Mouse (Mus musculus) neural tube, embryonic 14.5 days (tissue): Measurements from ENCODE around the gene Rela. TPM values are rescaled to one million over a fixed set of nuclear protein-coding genes. Genes with fewer than 3 reads are reported as not detected.
"Not testable (repeated sequence)": the region's sequence is repeated elsewhere in the genome, so short reads cannot be mapped to it uniquely, and the experiment has no call there.

Experiments
- ATAC-seq: fragments of 200-750 bp; cut with Nextera tagmentation; 2 replicates; pipeline ENCODE4 v1.8.0; 2017; ENCODE audit warnings: low read depth, mild to moderate bottlenecking, moderate TSS enrichment, moderate library complexity
- H3K27ac ChIP-seq: fragments of 300-500 bp; sonication (generic); 2 replicates; pipeline ENCODE4 v1.5.1; 2014; ENCODE audit warnings: low read depth, mild to moderate bottlenecking, control low read depth, low read length, moderate library complexity, mixed read lengths
- H3K27me3 ChIP-seq: fragments of 300-500 bp; sonication (generic); 2 replicates; pipeline ENCODE4 v1.6.1; 2014; ENCODE audit warnings: low read length; ENCODE audit not compliant: control insufficient read depth, insufficient read depth
- H3K36me3 ChIP-seq: fragments of 300-500 bp; sonication (generic); 2 replicates; pipeline ENCODE4 v1.6.1; 2014; ENCODE audit warnings: low read length, mixed read lengths; ENCODE audit not compliant: control insufficient read depth, insufficient read depth
- H3K4me1 ChIP-seq: fragments of 300-500 bp; sonication (generic); 2 replicates; pipeline ENCODE4 v1.6.1; 2014; ENCODE audit warnings: low read length; ENCODE audit not compliant: control insufficient read depth, insufficient read depth
- H3K4me2 ChIP-seq: fragments of 300-500 bp; sonication (generic); 2 replicates; pipeline ENCODE4 v1.6.1; 2014; ENCODE audit warnings: mild to moderate bottlenecking, low read depth, low read length, control low read depth
- H3K4me3 ChIP-seq: fragments of 300-500 bp; sonication (generic); 2 replicates; pipeline ENCODE4 v1.5.1; 2014; ENCODE audit warnings: low read depth, low read length, control low read depth, mixed read lengths
- H3K9ac ChIP-seq: fragments of 300-500 bp; sonication (generic); replicated peaks from 2 replicates; pipeline ENCODE4 v1.6.1; 2014; ENCODE audit warnings: low read depth, mild to moderate bottlenecking, control low read depth, low read length, mixed read lengths
- H3K9me3 ChIP-seq: fragments of 300-500 bp; sonication (generic); 2 replicates; pipeline ENCODE4 v1.6.1; 2016; ENCODE audit warnings: low read length; ENCODE audit not compliant: control insufficient read depth
- WGBS: fragments of 180-500 bp; shearing (Covaris S2); extraction: QIAGEN DNeasy Blood & Tissue Kit; methylation state at CpG from one replicate; pipeline ENCODE4 v1.1.7; 2014; 5-methylcytosine and 5-hydroxymethylcytosine counted together
- polyA plus RNA-seq: library from polyadenylated mRNA; unstranded; fragments of >200 nt; fragmentation: Nextera tagmentation; extraction: Ambion mirVana; gene quantifications from 2 replicates; pipeline ENCODE4 v1.2.1, GENCODE M21; 2014

The Rela gene
- polyA plus RNA-seq, 1 experiment from 2014 or later = 26.9 TPM

DNA sequence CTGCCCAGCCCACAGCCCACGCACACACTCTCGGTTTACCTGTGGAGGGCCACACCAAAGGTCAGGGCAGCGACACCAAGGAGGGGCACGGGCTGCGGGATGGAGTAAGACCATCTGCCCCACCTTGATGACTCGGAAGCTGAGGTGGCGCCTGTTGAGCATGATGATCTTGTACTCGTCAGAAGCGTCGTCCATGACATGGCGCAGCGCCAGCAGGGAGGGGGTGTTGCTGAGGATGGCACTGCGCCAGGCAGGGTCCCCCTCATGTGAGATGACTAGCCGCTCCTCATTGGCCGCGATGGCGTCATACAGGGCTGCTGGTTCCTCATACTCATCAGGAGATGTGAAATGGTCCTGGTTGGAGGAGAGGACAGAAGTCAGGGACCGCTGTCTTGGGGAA, 29.1 kb downstream of the Rela start:
- WGBS = 95% methylated on average over 18 of the region's 18 CpGs
- H3K36me3 ChIP-seq = peaks cover 40% of the 10 kb centered on the region

DNA sequence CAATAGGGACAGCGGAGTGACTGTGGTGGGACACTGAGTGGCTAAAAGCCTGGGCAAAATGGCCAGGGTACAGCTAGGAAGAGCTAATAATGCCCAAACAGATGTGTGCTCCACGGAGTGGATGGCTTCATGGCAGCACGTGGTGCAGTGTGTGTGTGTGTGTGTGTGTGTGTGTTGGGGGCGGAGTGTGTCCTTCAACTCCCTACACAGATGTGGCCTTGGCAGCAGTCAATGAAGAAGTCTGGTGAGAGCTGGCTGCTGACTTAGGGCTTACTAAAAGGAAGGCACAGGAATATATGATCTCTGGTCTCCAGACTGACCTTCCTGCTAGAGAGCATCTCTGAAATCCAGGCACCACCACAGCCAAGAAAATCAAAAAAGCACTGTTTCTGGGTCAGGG, 31.1 kb downstream of the Rela start:
- H3K9me3 ChIP-seq = no peaks in the 10 kb centered on the region
- ATAC-seq = no peak
- peaks cover 5% of the 10 kb centered on the region; the same call in 1 of the 2 replicates for H3K4me1 ChIP-seq
- no peak overlapping the region for H3K4me2 ChIP-seq
- no peaks in the 10 kb centered on the region for H3K27me3 ChIP-seq
- H3K4me3 ChIP-seq = no peak overlapping the region
- no peak overlapping the region for H3K27ac ChIP-seq
- no peak overlapping the region for H3K9ac ChIP-seq
- H3K36me3 ChIP-seq = peaks cover 58% of the 10 kb centered on the region
- WGBS = 87% methylated on average over 4 of the region's 4 CpGs

More for the DNA sequence above, 29.1 kb downstream of the Rela start:
- no peak overlapping the region for H3K9ac ChIP-seq
- peaks cover 5% of the 10 kb centered on the region; the same call in 1 of the 2 replicates for H3K4me1 ChIP-seq
- H3K4me3 ChIP-seq = no peak overlapping the region
- no peak for ATAC-seq
- H3K9me3 ChIP-seq = no peaks in the 10 kb centered on the region
- no peaks in the 10 kb centered on the region for H3K27me3 ChIP-seq
- no peak overlapping the region for H3K27ac ChIP-seq
- H3K4me2 ChIP-seq = no peak overlapping the region

DNA sequence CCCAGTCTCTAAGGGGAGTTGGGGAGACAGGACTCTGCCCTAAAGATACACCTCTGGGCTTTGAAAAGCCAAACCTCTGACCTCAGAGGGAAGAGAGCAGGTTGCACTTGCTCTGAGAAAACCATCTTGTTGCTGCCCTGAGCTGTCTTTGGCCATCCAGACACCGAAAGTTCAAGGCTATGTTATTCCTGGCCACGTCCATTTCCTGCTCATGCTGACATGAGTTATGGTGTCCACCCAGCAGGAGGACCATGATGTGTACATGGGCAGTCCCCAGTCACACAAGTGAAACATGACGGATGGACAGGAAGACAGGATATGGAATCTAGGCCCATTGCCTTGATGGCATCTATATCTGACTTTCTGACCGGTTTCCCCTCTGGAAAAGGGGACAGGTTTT, 43.1 kb downstream of the Rela start:
- Histone ChIP-seq H3K4me3 (no peak overlapping the region), H3K4me1 (no peaks in the 10 kb centered on the region), H3K27ac (no peak overlapping the region), H3K9me3 (no peaks in the 10 kb centered on the region), H3K9ac (no peak overlapping the region), H3K27me3 (no peaks in the 10 kb centered on the region), H3K36me3 (peaks cover 86% of the 10 kb centered on the region), H3K4me2 (no peak overlapping the region)
- no peak for ATAC-seq
- WGBS = 89% methylated on average over 4 of the region's 4 CpGs

DNA sequence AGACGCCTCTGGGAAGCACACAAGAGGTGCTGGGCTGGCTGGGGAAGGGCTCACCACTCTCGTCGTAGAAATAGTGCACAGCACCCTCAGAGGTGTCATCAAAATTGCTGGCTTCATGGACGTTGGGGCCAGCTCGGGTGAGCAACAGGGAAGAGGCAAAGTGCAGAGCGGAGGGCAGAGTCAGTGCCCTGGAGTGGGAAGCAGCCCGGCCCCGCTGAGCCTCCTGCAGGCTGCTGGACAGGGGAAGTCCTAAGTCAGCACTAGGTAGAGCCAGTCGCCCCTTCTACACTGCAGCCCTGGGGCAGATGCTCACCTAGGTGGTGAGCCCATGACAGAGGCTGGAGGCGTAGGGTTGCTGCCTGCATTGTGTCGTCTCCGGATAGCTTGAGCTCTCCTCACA, 47.0 kb downstream of the Rela start:
- WGBS = 93% methylated on average over 12 of the region's 12 CpGs
- no peak overlapping the region for H3K27ac ChIP-seq
- no peak overlapping the region for H3K4me2 ChIP-seq
- H3K4me1 ChIP-seq = peaks cover 8% of the 10 kb centered on the region
- peaks cover 70% of the 10 kb centered on the region for H3K36me3 ChIP-seq
- no peak overlapping the region for H3K9ac ChIP-seq
- ATAC-seq = no peak
- H3K27me3 ChIP-seq = no peaks in the 10 kb centered on the region
- H3K4me3 ChIP-seq = no peak overlapping the region
- no peaks in the 10 kb centered on the region for H3K9me3 ChIP-seq

DNA sequence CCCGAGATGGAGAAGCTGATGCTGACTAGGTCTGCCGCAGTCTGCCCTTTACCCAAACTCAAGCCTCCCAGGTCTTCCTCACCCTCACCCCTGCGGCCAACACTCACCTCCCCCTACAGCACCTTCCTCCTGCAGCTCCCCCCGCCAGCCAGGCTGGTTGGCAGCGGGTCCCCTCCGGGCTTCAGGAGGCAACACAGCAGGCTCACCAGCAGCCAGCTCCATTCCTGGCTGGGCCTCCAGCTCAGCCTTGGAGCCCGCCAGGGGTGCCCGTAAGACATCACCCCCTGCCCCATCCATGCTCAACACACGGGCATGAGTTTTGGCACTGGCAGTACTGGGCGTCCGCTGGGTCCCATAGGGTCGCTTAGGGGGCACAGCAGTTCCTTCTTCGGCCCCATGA, 47.7 kb downstream of the Rela start:
- no peak overlapping the region for H3K27ac ChIP-seq
- peaks cover 12% of the 10 kb centered on the region for H3K4me1 ChIP-seq
- no peak for ATAC-seq
- no peaks in the 10 kb centered on the region for H3K9me3 ChIP-seq
- WGBS = 92% methylated on average over 13 of the region's 13 CpGs
- no peaks in the 10 kb centered on the region for H3K27me3 ChIP-seq
- H3K36me3 ChIP-seq = peaks cover 62% of the 10 kb centered on the region
- no peak overlapping the region for H3K9ac ChIP-seq
- no peak overlapping the region for H3K4me2 ChIP-seq
- H3K4me3 ChIP-seq = no peak overlapping the region

DNA sequence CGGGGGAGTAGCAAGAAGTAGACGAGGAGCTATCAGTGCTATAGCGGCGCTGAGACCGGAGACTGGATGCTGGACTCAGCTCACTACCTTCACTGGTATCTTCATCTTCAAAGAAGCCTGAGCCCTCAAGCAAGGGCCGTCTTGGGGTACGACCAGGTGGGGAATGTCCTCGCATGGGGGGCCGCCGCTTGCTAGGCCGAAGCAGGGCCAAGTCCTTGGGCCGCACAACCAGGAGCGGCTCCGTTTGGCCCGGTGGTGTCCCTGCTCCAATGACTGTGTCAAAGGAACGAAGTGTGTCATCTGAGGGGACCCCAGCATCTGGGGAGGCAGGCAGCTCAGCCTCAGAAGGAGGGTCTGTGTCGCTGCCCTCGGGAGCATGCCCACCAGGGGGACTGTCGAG, 48.1 kb downstream of the Rela start:
- Histone ChIP-seq H3K4me3 (no peak overlapping the region), H3K36me3 (peaks cover 58% of the 10 kb centered on the region), H3K9ac (no peak overlapping the region), H3K4me1 (peaks cover 17% of the 10 kb centered on the region), H3K27ac (no peak overlapping the region), H3K9me3 (no peaks in the 10 kb centered on the region), H3K27me3 (no peaks in the 10 kb centered on the region), H3K4me2 (no peak overlapping the region)
- ATAC-seq = no peak
- 93% methylated on average over 19 of the region's 19 CpGs for WGBS

DNA sequence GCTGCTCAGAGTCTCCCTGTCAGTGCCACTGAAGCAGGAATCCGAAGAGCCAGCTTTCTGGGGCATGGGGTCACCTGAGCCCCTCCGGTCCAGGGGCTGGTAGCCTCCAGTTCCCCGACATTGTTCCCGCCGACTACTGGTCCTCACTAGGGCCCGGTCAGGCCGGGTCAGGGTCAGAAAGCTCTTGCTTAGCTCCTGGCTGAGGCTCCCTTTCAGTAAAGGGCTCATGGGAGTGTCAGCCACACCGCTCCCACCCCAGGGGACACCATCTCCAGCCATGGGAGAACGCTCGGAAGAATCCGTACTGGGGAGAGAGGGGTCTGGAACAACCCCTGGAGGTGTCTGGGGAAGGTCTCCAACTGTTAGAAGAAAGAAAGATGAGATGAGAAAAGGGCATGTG, 48.6 kb downstream of the Rela start:
- peaks cover 58% of the 10 kb centered on the region for H3K36me3 ChIP-seq
- no peak overlapping the region for H3K4me3 ChIP-seq
- H3K9me3 ChIP-seq = no peaks in the 10 kb centered on the region
- H3K4me2 ChIP-seq = no peak overlapping the region
- WGBS = 96% methylated on average over 11 of the region's 11 CpGs
- H3K4me1 ChIP-seq = peaks cover 21% of the 10 kb centered on the region
- no peak overlapping the region for H3K9ac ChIP-seq
- no peaks in the 10 kb centered on the region for H3K27me3 ChIP-seq
- no peak overlapping the region for H3K27ac ChIP-seq
- ATAC-seq = no peak

DNA sequence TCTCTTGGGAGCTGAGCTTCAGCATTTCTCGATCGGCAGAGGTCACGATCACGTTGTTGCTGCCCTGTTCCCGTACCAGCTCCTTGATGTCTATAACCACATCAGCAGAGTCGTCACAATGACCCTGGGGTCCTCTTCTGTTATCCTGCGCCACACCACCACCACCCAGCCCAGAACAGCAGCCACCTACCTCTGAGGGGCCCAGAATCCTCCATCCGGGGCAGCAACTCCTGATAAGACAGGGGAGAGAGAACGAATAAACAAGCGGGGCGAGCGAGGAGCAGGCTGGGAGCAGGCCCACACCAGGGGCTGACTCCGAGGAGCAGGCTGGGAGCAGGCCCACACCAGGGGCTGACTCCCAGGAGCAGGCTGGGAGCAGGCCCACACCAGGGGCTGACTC, 49.2 kb downstream of the Rela start:
- Histone ChIP-seq H3K36me3 (peaks cover 58% of the 10 kb centered on the region), H3K4me3 (no peak overlapping the region), H3K9ac (no peak overlapping the region), H3K9me3 (no peaks in the 10 kb centered on the region), H3K4me1 (peaks cover 27% of the 10 kb centered on the region), H3K27ac (no peak overlapping the region), H3K27me3 (no peaks in the 10 kb centered on the region), H3K4me2 (no peak overlapping the region)
- WGBS = 95% methylated on average over 13 of the region's 13 CpGs
- no peak for ATAC-seq

DNA sequence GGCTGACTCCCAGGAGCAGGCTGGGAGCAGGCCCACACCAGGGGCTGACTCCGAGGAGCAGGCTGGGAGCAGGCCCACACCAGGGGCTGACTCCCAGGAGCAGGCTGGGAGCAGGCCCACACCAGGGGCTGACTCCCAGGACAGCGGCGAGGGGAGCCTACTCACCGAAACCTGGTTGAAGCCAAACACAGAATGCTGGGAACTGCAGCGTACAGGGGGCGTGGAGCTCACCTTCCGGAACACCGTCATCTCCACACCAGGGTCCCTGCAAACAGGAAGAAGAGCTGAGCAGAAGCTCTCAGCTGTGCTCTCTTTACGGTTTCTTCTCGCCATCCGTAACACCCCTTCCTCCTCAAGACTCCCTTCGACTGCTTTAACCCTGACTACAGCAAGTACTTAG, 49.7 kb downstream of the Rela start:
- Histone ChIP-seq H3K4me1 (peaks cover 29% of the 10 kb centered on the region), H3K36me3 (peaks cover 54% of the 10 kb centered on the region)
- H3K9me3 ChIP-seq, H3K4me3 ChIP-seq, H3K9ac ChIP-seq, ATAC-seq, H3K27ac ChIP-seq, H3K27me3 ChIP-seq, H3K4me2 ChIP-seq: not testable (repeated sequence)
- 89% methylated on average over 11 of the region's 12 CpGs for WGBS

DNA sequence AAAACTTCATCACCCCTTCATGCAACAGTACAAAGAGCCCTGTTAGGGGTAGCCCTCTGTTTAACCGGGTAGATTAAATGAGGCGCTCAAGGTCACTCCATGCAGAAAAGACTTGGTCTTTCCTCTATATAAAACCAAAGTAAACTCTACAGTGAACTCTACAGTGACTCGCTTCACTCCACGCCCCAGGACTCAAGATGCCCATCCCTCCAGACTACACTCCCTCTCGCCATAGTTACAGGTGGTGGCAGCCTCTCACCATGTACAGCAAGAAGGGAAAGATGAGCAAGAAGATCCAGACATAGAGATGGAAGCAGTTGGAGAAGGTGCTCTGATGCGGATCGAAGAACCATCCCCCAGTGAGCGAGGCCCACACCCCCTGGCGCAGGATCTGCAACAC, 50.5 kb downstream of the Rela start:
- WGBS = 18% methylated on average over 9 of the region's 9 CpGs
- H3K9ac ChIP-seq = peak overlapping the region; percentile 81
- H3K9me3 ChIP-seq = no peaks in the 10 kb centered on the region
- peak overlapping the region; percentile 82; the same call in 1 of the 2 replicates for H3K27ac ChIP-seq
- H3K27me3 ChIP-seq = no peaks in the 10 kb centered on the region
- peaks cover 46% of the 10 kb centered on the region for H3K36me3 ChIP-seq
- H3K4me2 ChIP-seq = peak overlapping the region; percentile 95
- ATAC-seq = no peak
- peak overlapping the region; percentile 86 for H3K4me3 ChIP-seq
- peaks cover 29% of the 10 kb centered on the region for H3K4me1 ChIP-seq
